Mouse (Mus musculus): Measurements from ENCODE around the gene Fam43a. TPM values are rescaled to one million over a fixed set of nuclear protein-coding genes. Genes with fewer than 3 reads are reported as not detected.

The Fam43a gene
- total and polyA plus RNA-seq, 2 experiments from 2014 or later = 17.1 to 40.6 TPM

- Histone ChIP-seq H3K4me2 (ENCODE audit: low read depth, low read length) (no peak overlapping the region), H3K36me3 (replicated peaks; ENCODE audit: control insufficient read depth, insufficient read depth, low read length) (no peaks in the 10 kb centered on the region), H3K4me1 (ENCODE audit: control insufficient read depth, insufficient read depth) (peaks cover 6% of the 10 kb centered on the region), H3K9me3 (replicated peaks; ENCODE audit: control insufficient read depth, low read length) (no peaks in the 10 kb centered on the region), H3K4me3 (ENCODE audit: low read depth, low read length) (no peak overlapping the region), H3K27me3 (ENCODE audit: control insufficient read depth, insufficient read depth, low read length) (no peaks in the 10 kb centered on the region), H3K9ac (replicated peaks; ENCODE audit: low read depth, low read length) (no peak overlapping the region), H3K27ac (ENCODE audit: low read depth) (no peak overlapping the region)
- no peak for ATAC-seq (ENCODE audit: insufficient read depth, low read depth)
- DNase-seq (ENCODE audit: low spot score) = no peak
- TF ChIP-seq EP300 (IDR thresholded peaks at IDR 0.05; ENCODE audit: low read depth) (no peak), CTCF (IDR thresholded peaks at IDR 0.05; ENCODE audit: low read depth) (no peak)
- WGBS = 74% methylated on average over 3 of the region's 3 CpGs
These were observed 8.3 kb downstream of the Fam43a start for GRCm38 (mm10) chr16:30607868-30608267.

DNA sequence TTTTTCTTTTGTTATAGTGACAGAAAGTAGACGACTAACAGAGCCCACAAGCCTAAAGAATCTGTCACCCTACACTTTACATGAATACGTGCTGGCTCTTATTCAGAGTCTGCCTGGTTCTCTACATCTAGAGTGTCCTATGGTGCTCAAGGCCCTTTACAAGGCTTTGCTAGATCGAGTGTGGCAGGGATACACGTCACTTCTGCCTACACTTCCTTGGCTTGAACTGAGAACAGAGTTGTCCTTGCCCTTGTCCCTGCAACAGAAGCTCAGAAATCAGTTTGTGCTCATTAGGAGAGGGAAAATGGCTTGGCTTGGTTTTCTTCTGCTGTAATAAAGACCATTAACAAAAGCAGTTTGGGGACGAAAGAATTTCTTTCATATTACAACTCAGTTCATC lies 11.8 kb downstream of the Fam43a start:
- Histone ChIP-seq H3K9me3 (replicated peaks; ENCODE audit: control insufficient read depth, low read length) (no peaks in the 10 kb centered on the region), H3K4me2 (ENCODE audit: low read depth, low read length) (no peak overlapping the region), H3K36me3 (replicated peaks; ENCODE audit: control insufficient read depth, insufficient read depth, low read length) (no peaks in the 10 kb centered on the region), H3K27ac (ENCODE audit: low read depth) (no peak overlapping the region), H3K4me1 (ENCODE audit: control insufficient read depth, insufficient read depth) (no peaks in the 10 kb centered on the region), H3K27me3 (ENCODE audit: control insufficient read depth, insufficient read depth, low read length) (no peaks in the 10 kb centered on the region), H3K4me3 (ENCODE audit: low read depth, low read length) (no peak overlapping the region), H3K9ac (replicated peaks; ENCODE audit: low read depth, low read length) (no peak overlapping the region)
- TF ChIP-seq EP300 (IDR thresholded peaks at IDR 0.05; ENCODE audit: low read depth) (no peak), CTCF (IDR thresholded peaks at IDR 0.05; ENCODE audit: low read depth) (no peak)
- ATAC-seq (ENCODE audit: insufficient read depth, low read depth) (no peak), DNase-seq (ENCODE audit: low spot score) (no peak)
- 60% methylated on average over 5 of the region's 5 CpGs for WGBS

DNA sequence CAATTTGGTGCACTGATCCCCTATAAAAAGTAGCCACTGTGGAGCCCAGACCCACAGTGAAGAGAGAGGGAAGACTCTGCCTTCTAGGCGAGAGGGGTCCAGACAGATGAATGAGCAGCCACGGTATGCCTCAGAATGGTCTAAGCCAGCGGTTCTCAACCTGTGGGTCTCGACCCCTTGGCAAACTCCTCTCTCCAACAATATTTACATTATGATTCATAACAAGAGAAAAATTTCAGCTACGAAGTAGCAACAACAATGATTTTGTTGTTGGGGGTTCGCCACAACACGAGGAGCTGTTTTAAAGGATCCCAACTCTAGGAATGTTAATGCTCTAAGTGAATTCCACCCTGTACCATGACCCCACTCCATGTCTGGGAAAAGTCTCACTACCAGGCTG lies 13.6 kb downstream of the Fam43a start:
- H3K9ac ChIP-seq (replicated peaks; ENCODE audit: low read depth, low read length) = no peak overlapping the region
- H3K4me1 ChIP-seq (ENCODE audit: control insufficient read depth, insufficient read depth) = no peaks in the 10 kb centered on the region
- no peak for TF ChIP-seq CTCF (IDR thresholded peaks at IDR 0.05; ENCODE audit: low read depth)
- no peak for TF ChIP-seq EP300 (IDR thresholded peaks at IDR 0.05; ENCODE audit: low read depth)
- no peaks in the 10 kb centered on the region for H3K36me3 ChIP-seq (replicated peaks; ENCODE audit: control insufficient read depth, insufficient read depth, low read length)
- H3K4me2 ChIP-seq (ENCODE audit: low read depth, low read length) = no peak overlapping the region
- H3K9me3 ChIP-seq (replicated peaks; ENCODE audit: control insufficient read depth, low read length) = no peaks in the 10 kb centered on the region
- no peak overlapping the region for H3K4me3 ChIP-seq (ENCODE audit: low read depth, low read length)
- WGBS = 79% methylated on average over 7 of the region's 7 CpGs
- H3K27ac ChIP-seq (ENCODE audit: low read depth) = no peak overlapping the region
- no peak for DNase-seq (ENCODE audit: low spot score)
- ATAC-seq (ENCODE audit: insufficient read depth, low read depth) = no peak
- no peaks in the 10 kb centered on the region for H3K27me3 ChIP-seq (ENCODE audit: control insufficient read depth, insufficient read depth, low read length)

DNA sequence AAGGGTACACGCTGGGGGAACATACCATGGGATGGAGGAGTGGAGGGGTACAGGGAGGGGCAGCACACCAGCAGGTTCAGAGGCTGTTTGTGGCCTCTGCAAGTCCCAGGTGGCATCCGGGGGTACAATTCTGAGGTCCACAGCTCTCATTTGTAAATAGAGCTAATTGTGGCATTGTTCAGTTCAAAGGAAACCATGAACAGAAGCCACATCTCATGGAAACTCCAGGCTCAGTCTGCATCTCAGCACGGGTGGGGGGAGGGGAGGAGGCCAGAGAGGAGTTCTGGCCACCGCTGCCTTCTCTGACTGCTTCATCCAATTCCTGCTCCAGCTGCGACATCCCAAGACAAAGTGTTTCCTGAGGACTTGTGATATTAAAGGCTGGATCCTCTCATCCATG lies 14.6 kb downstream of the Fam43a start:
- Histone ChIP-seq H3K9ac (replicated peaks; ENCODE audit: low read depth, low read length) (no peak overlapping the region), H3K36me3 (replicated peaks; ENCODE audit: control insufficient read depth, insufficient read depth, low read length) (no peaks in the 10 kb centered on the region), H3K27ac (ENCODE audit: low read depth) (no peak overlapping the region), H3K27me3 (ENCODE audit: control insufficient read depth, insufficient read depth, low read length) (no peaks in the 10 kb centered on the region), H3K9me3 (replicated peaks; ENCODE audit: control insufficient read depth, low read length) (no peaks in the 10 kb centered on the region), H3K4me1 (ENCODE audit: control insufficient read depth, insufficient read depth) (no peaks in the 10 kb centered on the region), H3K4me2 (ENCODE audit: low read depth, low read length) (no peak overlapping the region), H3K4me3 (ENCODE audit: low read depth, low read length) (no peak overlapping the region)
- TF ChIP-seq CTCF (IDR thresholded peaks at IDR 0.05; ENCODE audit: low read depth) (no peak), EP300 (IDR thresholded peaks at IDR 0.05; ENCODE audit: low read depth) (no peak)
- DNase-seq (ENCODE audit: low spot score) = no peak
- no peak for ATAC-seq (ENCODE audit: insufficient read depth, low read depth)
- 46% methylated on average over 5 of the region's 5 CpGs for WGBS

DNA sequence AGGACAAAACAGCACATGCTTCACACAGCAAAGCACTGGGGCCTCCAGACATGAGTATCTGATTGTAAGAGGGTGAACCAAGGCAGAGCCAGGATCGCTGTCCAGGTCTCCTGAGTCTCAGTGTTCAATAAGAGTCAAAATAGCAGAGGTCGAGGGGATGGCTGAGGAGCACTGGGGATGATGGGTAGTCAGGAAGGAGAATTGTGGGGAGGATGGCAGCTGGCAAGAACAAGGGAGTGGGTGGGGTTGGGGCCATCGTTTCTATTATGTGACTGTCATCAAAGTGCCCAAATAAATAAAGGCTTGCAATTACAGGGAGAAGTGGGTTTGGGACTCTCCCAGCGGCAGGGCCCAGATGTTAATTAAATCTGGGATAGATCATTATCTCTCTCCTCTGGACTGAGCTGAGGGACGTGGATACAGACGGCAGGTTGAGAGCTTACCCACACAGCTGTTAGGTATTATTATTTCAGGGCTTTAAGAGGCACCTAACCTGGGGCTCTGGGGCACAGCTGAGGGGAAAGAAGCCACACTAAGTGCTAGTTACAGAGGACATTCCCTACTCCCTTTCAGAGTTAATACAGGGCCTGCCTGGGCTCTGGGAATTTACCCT lies 15.3 kb downstream of the Fam43a start:
- Histone ChIP-seq H3K9ac (replicated peaks; ENCODE audit: low read depth, low read length) (no peak overlapping the region), H3K36me3 (replicated peaks; ENCODE audit: control insufficient read depth, insufficient read depth, low read length) (no peaks in the 10 kb centered on the region), H3K4me1 (ENCODE audit: control insufficient read depth, insufficient read depth) (no peaks in the 10 kb centered on the region), H3K9me3 (replicated peaks; ENCODE audit: control insufficient read depth, low read length) (no peaks in the 10 kb centered on the region), H3K4me2 (ENCODE audit: low read depth, low read length) (no peak overlapping the region), H3K27me3 (ENCODE audit: control insufficient read depth, insufficient read depth, low read length) (no peaks in the 10 kb centered on the region), H3K4me3 (ENCODE audit: low read depth, low read length) (no peak overlapping the region), H3K27ac (ENCODE audit: low read depth) (no peak overlapping the region)
- no peak for ATAC-seq (ENCODE audit: insufficient read depth, low read depth)
- DNase-seq (ENCODE audit: low spot score) = no peak
- TF ChIP-seq CTCF (IDR thresholded peaks at IDR 0.05; ENCODE audit: low read depth) (no peak), EP300 (IDR thresholded peaks at IDR 0.05; ENCODE audit: low read depth) (no peak)
- WGBS = 57% methylated on average over 6 of the region's 6 CpGs

DNA sequence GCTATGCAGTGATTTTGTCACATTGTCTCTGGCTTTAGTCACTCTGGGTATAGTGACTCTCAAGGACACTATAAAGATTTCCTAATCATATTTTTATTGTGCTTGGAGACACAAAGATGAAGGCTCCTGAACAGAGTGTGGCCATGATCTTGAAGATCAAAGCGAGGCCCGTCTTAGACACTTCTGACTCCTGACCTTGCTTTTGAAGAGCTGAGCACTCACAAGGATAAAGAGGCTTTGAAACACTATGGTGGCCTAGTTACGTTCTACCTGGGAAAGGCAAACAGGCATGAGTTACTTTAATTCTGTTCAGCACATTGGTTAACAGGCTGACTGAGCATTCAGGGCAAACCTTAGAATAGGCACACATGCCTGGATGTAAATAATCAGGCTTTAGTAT lies 16.8 kb downstream of the Fam43a start:
- no peaks in the 10 kb centered on the region for H3K36me3 ChIP-seq (replicated peaks; ENCODE audit: control insufficient read depth, insufficient read depth, low read length)
- DNase-seq (ENCODE audit: low spot score) (no peak), ATAC-seq (ENCODE audit: insufficient read depth, low read depth) (no peak)
- no peak overlapping the region for H3K4me2 ChIP-seq (ENCODE audit: low read depth, low read length)
- no peaks in the 10 kb centered on the region for H3K9me3 ChIP-seq (replicated peaks; ENCODE audit: control insufficient read depth, low read length)
- H3K9ac ChIP-seq (replicated peaks; ENCODE audit: low read depth, low read length) = no peak overlapping the region
- no peaks in the 10 kb centered on the region for H3K27me3 ChIP-seq (ENCODE audit: control insufficient read depth, insufficient read depth, low read length)
- WGBS = 82% methylated on average over 3 of the region's 3 CpGs
- no peaks in the 10 kb centered on the region for H3K4me1 ChIP-seq (ENCODE audit: control insufficient read depth, insufficient read depth)
- H3K4me3 ChIP-seq (ENCODE audit: low read depth, low read length) = no peak overlapping the region
- no peak for TF ChIP-seq EP300 (IDR thresholded peaks at IDR 0.05; ENCODE audit: low read depth)
- TF ChIP-seq CTCF (IDR thresholded peaks at IDR 0.05; ENCODE audit: low read depth) = no peak
- no peak overlapping the region for H3K27ac ChIP-seq (ENCODE audit: low read depth)
